Mouse (Mus musculus): ENCODE measurements at regions not wholly inside any gene's neighbourhood (a gene's known extent, or its start where the extent isn't known, plus 50 kb on each side); places are given as distances from the start of the nearest gene placed in this dataset.

GRCm38 (mm10) chr8:26350616-26351015 lies 231.3 kb downstream of the Gm45692 start:
- TF ChIP-seq EP300 (IDR thresholded peaks at IDR 0.05; ENCODE audit: low read length) (no peak), ZKSCAN1 (IDR thresholded peaks at IDR 0.05; ENCODE audit: borderline replicate concordance, low read depth, low read length) (no peak), CTCF (conservative IDR thresholded peaks at IDR 0.05 in 1 of 2, IDR thresholded peaks at IDR 0.05 in 1 of 2; ENCODE audit: low read depth in 2 of 2, low read length in 2 of 2) (no peak), RCOR1 (conservative IDR thresholded peaks at IDR 0.05; ENCODE audit: low read depth, low read length) (no peak), MEF2A (IDR thresholded peaks at IDR 0.05; ENCODE audit: borderline replicate concordance, low read depth, low read length) (no peak), ZC3H11A (IDR thresholded peaks at IDR 0.05; ENCODE audit: low read depth, low read length) (no peak)
